Mouse (Mus musculus) limb, embryonic 10.5 days (tissue): Measurements from ENCODE around the gene Olfr584. TPM values are rescaled to one million over a fixed set of nuclear protein-coding genes. Genes with fewer than 3 reads are reported as not detected.

Experiments
- DNase-seq: peaks from one replicate; pipeline ENCODE4 v3.0.0-alpha.2; 2017; ENCODE audit warnings: low spot score
- H3K27ac ChIP-seq: fragments of 300-500 bp; sonication (generic); 2 replicates; pipeline ENCODE4 v1.5.1; 2016; ENCODE audit warnings: mild to moderate bottlenecking
- H3K27me3 ChIP-seq: fragments of 300-500 bp; sonication (generic); 2 replicates; pipeline ENCODE4 v1.6.1; 2016; ENCODE audit warnings: low read depth, mild to moderate bottlenecking; ENCODE audit not compliant: poor library complexity, severe bottlenecking
- H3K36me3 ChIP-seq: fragments of 300-500 bp; sonication (generic); 2 replicates; pipeline ENCODE4 v1.6.1; 2016; ENCODE audit warnings: mild to moderate bottlenecking, moderate library complexity
- H3K4me1 ChIP-seq: fragments of 300-500 bp; sonication (generic); 2 replicates; pipeline ENCODE4 v1.6.1; 2016
- H3K4me3 ChIP-seq: fragments of 300-500 bp; sonication (generic); 2 replicates; pipeline ENCODE4 v1.5.1; 2016; ENCODE audit warnings: mild to moderate bottlenecking, moderate library complexity
- H3K9me3 ChIP-seq: fragments of 300-500 bp; sonication (generic); replicated peaks from 2 replicates; pipeline ENCODE4 v1.6.1; 2016; ENCODE audit warnings: mild to moderate bottlenecking
- WGBS: fragments of 180-500 bp; shearing (Covaris S2); methylation state at CpG from one replicate; pipeline ENCODE4 v1.1.7; 2016; 5-methylcytosine and 5-hydroxymethylcytosine counted together
- polyA plus RNA-seq: library from polyadenylated mRNA; unstranded; fragments of >200 nt; fragmentation: Nextera tagmentation; extraction: Ambion mirVana; gene quantifications from 2 replicates; pipeline ENCODE4 v1.2.1, GENCODE M21; 2016

Gene Olfr584
- polyA plus RNA-seq, result not detected in 2 replicates

GRCm38 (mm10) chr7:103081585-103081984 lies at the start of gene Olfr584:
Olfr584 (plus strand) TSS chr7:103081885.
- Histone ChIP-seq H3K27ac (no peak within 1 kb of the TSS), H3K27me3 (no peaks in the 10 kb centered on the region), H3K9me3 (0 out of 2 replicates have a peak, but pooled peaks cover 2% of the 10 kb centered on the region), H3K4me1 (no peaks in the 10 kb centered on the region), H3K36me3 (no peaks in the 10 kb centered on the region), H3K4me3 (no peak within 1 kb of the TSS)
- no peak for DNase-seq
- 81% methylated on average over 1 of the region's 1 CpGs for WGBS

DNA sequence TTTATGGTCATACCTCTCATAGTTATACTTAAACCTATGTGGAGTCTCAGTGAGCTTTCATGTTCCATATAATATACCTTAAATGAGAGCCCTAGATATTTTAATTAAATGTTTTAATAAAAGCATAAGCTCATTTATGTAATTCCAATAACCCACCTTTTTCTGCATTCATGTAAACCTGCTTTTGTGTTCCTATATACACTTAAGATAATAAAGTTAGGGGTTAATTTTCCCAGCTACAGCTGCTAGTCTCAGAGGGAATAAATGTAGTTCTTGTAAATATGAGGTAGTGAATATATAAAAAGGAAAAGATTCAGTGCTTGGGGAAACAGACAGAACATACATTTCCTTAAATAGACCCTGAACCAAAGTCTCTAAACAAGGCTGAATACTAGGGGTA lies 44.0 kb upstream of the Olfr584 start, which contains the start of gene Olfr582:
TSS of gene Olfr582 (plus strand) at position 301 of the 400 bp plus-strand sequence.
- Histone ChIP-seq H3K4me3 (no peak within 1 kb of the TSS), H3K36me3 (no peaks in the 10 kb centered on the region), H3K4me1 (no peaks in the 10 kb centered on the region), H3K27me3 (no peaks in the 10 kb centered on the region), H3K9me3 (no peaks in the 10 kb centered on the region), H3K27ac (no peak within 1 kb of the TSS)
- DNase-seq, result no peak

DNA sequence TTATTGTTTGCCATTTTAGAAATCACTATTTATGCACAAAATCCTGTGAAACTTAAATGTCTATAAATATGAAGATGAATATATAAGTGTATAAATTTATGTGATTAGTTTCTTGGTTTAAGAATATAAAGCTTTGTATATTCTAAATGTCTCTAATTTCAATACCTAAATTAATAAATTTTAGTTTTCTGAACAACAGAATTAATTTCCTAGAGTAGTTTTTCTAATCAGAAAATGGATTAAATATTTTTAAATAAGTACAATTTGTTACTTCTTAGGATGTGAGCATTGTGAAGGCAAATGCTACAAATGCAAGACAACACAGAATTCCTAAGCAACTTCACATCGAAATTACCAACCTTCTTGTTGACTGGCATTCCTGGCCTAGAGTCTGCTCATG lies 30.7 kb upstream of the Olfr584 start, which contains the start of gene Olfr583:
TSS of gene Olfr583 (plus strand) at position 301 of the 400 bp plus-strand sequence.
- 92% methylated on average over 1 of the region's 1 CpGs for WGBS
- DNase-seq, result no peak
- Histone ChIP-seq H3K9me3 (no peaks in the 10 kb centered on the region), H3K36me3 (no peaks in the 10 kb centered on the region), H3K4me1 (no peaks in the 10 kb centered on the region), H3K4me3 (no peak within 1 kb of the TSS), H3K27me3 (no peaks in the 10 kb centered on the region), H3K27ac (no peak within 1 kb of the TSS)

GRCm38 (mm10) chr7:103097420-103097819 lies 15.7 kb downstream of the Olfr584 start, which contains the start of gene Olfr585:
Olfr585 (plus strand) TSS chr7:103097720.
- no peak within 1 kb of the TSS for H3K4me3 ChIP-seq
- no peaks in the 10 kb centered on the region for H3K36me3 ChIP-seq
- H3K27me3 ChIP-seq, result no peaks in the 10 kb centered on the region
- 86% methylated on average over 1 of the region's 1 CpGs for WGBS
- no peaks in the 10 kb centered on the region for H3K9me3 ChIP-seq
- no peak for DNase-seq
- H3K27ac ChIP-seq, result no peak within 1 kb of the TSS
- no peaks in the 10 kb centered on the region for H3K4me1 ChIP-seq

GRCm38 (mm10) chr7:103119406-103119805 lies 37.7 kb downstream of the Olfr584 start:
- no peak for DNase-seq
- H3K27me3 ChIP-seq, result no peaks in the 10 kb centered on the region
- no peak overlapping the region for H3K27ac ChIP-seq
- H3K4me3 ChIP-seq, result no peak overlapping the region
- H3K4me1 ChIP-seq, result no peaks in the 10 kb centered on the region
- no peaks in the 10 kb centered on the region for H3K36me3 ChIP-seq
- 54% methylated on average over 3 of the region's 3 CpGs for WGBS
- no peaks in the 10 kb centered on the region for H3K9me3 ChIP-seq

DNA sequence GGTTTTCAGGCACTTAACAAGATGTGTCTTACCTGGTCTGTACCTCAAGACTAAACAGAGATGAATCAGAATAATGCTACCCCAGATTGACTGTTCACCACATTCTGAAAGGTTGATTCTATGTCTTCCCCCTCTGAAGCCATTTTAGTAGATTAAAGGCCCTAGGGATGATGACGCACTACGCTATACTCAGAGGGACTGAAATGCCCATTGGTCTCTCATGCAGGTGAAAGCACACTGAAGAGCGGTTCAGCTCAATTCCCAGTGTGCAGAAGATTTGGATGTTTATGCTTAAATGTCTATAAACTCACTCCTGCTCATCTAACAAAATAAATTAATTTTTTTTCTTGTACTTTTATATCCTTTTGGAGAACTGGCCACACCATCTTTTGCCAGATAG lies 43.9 kb downstream of the Olfr584 start, which contains the start of gene Olfr586:
TSS of gene Olfr586 (minus strand) at position 101 of the 400 bp plus-strand sequence.
- no peak within 1 kb of the TSS for H3K4me3 ChIP-seq
- no peaks in the 10 kb centered on the region for H3K9me3 ChIP-seq
- H3K4me1 ChIP-seq, result no peaks in the 10 kb centered on the region
- 94% methylated on average over 3 of the region's 3 CpGs for WGBS
- H3K27me3 ChIP-seq, result no peaks in the 10 kb centered on the region
- H3K27ac ChIP-seq, result no peak within 1 kb of the TSS
- H3K36me3 ChIP-seq, result no peaks in the 10 kb centered on the region
- no peak for DNase-seq

Other genes starting within 250 kb of the Olfr584 start
- not detected in 2 replicates for gene Olfr566, start 223.1 kb upstream of the Olfr584 start, polyA plus RNA-seq
- not detected in 2 replicates for gene Olfr568, start 204.8 kb upstream of the Olfr584 start, polyA plus RNA-seq
- not detected in 2 replicates for gene Olfr569, start 191.0 kb upstream of the Olfr584 start, polyA plus RNA-seq
- gene Olfr570, start 187.3 kb upstream of the Olfr584 start, polyA plus RNA-seq, result not detected in 2 replicates
- gene Olfr571, start 164.3 kb upstream of the Olfr584 start, polyA plus RNA-seq, result not detected in 2 replicates
- gene Olfr572, start 157.5 kb upstream of the Olfr584 start, polyA plus RNA-seq, result not detected in 2 replicates
- gene Olfr573-ps1, start 139.3 kb upstream of the Olfr584 start, polyA plus RNA-seq, result not detected in 2 replicates
- gene Olfr574, start 133.4 kb upstream of the Olfr584 start, polyA plus RNA-seq, result not detected in 2 replicates
- not detected in 2 replicates for gene Olfr575, start 123.1 kb upstream of the Olfr584 start, polyA plus RNA-seq
- gene Olfr576, start 119.2 kb upstream of the Olfr584 start, polyA plus RNA-seq, result not detected in 2 replicates
- not detected in 2 replicates for gene Olfr577, start 105.9 kb upstream of the Olfr584 start, polyA plus RNA-seq
- not detected in 2 replicates for gene Olfr578, start 92.6 kb upstream of the Olfr584 start, polyA plus RNA-seq
- not detected in 2 replicates for gene Olfr582, start 43.9 kb upstream of the Olfr584 start, polyA plus RNA-seq
- not detected in 2 replicates for gene Olfr583, start 30.6 kb upstream of the Olfr584 start, polyA plus RNA-seq
- gene Olfr585, start 15.8 kb downstream of the Olfr584 start, polyA plus RNA-seq, result not detected in 2 replicates
- not detected in 2 replicates for gene Olfr586, start 43.8 kb downstream of the Olfr584 start, polyA plus RNA-seq
- not detected in 2 replicates for gene Olfr588-ps1, start 59.0 kb downstream of the Olfr584 start, polyA plus RNA-seq
- gene Olfr589, start 74.5 kb downstream of the Olfr584 start, polyA plus RNA-seq, result not detected in 2 replicates
- not detected in 2 replicates for gene Olfr591, start 96.5 kb downstream of the Olfr584 start, polyA plus RNA-seq
- gene Olfr592, start 102.9 kb downstream of the Olfr584 start, polyA plus RNA-seq, result not detected in 2 replicates
- gene Olfr593, start 130.0 kb downstream of the Olfr584 start, polyA plus RNA-seq, result not detected in 2 replicates
- not detected in 2 replicates for gene Olfr594, start 135.1 kb downstream of the Olfr584 start, polyA plus RNA-seq
- gene Usp17ld, start 170.6 kb downstream of the Olfr584 start, polyA plus RNA-seq, result not detected in 2 replicates
- gene Olfr596, start 223.8 kb downstream of the Olfr584 start, polyA plus RNA-seq, result not detected in 2 replicates
- gene Olfr597, start 234.4 kb downstream of the Olfr584 start, polyA plus RNA-seq, result not detected in 2 replicates
- not detected in 2 replicates for gene Olfr598, start 241.7 kb downstream of the Olfr584 start, polyA plus RNA-seq